Mouse (Mus musculus) T-cell, adult 2 months (primary cell): Measurements from ENCODE around the gene Gm17428.
"Not testable (repeated sequence)": the region's sequence is repeated elsewhere in the genome, so short reads cannot be mapped to it uniquely, and the experiment has no call there.

ENCODE experiments used
- DNase-seq: peaks from one replicate; pipeline ENCODE4 v3.0.0; 2022; ENCODE audit warnings: low spot score

The Gm17428 gene

DNA sequence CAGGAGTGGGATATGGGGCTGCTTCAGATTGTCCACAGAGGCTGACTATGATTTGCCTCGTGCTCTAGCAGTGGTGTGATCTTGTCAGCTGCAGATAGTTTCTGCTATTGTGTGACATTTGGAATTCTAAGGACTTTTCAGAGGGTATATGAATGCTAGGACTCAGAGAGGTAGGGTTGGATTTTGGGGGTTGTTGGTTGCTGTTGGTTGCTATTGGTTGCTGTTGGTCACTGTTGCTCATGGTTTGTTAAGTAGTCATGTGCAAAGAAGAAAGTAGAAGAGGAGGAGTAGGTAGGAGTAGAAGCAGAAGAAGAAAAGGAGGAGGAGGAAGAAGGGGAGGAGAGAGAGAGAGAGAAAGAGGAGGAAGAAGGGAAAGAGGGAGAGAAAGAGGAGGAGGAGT, at the start of gene Gm17428:
TSS of gene Gm17428 (plus strand) at position 301 of the 400 bp plus-strand sequence.
- no peak for DNase-seq

DNA sequence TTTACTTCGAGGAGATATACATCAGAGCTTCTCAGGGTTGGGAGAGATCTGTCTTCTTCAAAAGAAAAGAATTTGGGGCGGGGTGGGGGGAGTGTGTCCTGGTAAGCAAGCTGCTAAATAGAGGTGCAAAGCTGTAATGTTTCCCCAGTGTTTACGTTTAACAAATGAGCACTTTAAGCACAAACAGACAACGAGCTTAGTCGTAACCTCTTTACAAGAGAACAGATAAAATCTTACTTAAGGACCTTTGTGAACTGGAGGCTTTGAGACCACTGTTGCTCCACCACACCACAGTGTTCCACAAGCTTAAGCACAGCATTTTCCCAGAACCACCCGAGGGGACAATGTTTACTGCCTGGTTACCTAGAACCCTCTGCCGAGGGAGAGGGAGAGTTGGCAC, 49.4 kb upstream of the Gm17428 start:
- no peak for DNase-seq

DNA sequence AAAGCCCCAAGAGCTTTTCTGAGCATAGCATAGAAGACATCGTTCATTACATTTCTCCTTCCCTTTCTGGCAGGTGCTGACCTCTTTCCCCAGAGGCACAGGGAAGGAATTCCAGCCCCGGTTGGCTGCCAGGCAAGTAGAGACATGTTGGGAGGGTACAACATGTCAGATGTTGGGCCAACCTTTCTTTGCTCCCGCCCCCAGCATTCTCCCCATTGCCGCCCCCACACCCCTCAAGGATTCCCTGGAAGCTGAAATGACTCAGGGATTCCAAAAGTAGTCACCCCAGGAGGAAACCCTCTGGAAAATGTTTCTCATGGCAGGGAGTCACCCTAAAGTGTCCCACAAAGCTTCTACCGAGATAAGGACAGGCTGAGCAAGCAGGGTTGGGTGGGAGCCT, 46.9 kb upstream of the Gm17428 start:
- no peak for DNase-seq

DNA sequence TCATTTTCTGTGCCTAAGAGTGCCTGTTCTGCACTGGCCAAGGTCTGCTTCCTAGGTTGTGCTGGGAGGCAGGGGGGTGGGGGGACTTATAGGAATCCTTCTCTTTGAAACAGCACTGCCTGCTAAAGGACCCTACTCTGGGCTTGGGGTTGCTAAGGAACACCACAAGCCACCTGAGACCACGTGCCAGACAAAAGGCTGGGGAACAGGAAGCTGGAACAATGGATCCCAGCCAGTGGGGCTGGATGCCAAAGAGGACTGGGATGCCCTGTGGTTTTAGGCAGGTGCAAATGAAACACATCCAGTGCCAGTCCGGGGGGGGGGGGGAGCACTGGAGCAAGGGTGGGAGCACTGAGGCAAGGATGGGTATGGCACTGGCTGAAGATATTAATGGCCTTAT, 46.3 kb upstream of the Gm17428 start:
- DNase-seq = no peak

DNA sequence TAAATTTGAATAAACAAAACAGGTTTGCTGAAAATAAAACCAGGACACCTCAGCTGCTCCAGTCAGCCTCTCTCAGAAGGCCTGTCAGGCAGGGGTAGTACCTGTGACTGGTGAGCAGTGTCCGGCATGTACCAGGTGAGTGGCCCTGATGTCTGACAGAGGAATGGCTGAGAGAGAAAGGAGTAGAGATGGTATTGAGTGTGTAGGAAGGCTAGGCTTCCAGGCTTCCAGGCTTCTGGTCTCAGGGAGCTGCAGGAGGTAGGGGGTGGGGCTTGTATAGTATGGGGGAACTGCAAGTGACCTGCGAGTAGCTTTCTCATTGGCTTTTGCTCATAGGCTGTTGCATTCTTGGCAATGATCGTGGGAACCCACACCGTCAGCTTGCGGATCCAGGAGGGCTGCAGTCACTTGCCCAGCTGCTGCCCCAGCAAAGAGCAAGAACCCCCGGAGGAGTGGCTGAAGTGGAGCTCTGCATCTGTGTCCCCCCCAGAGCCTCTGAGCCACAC, 44.0 kb upstream of the Gm17428 start, which contains the start of gene Il25:
TSS of gene Il25 (plus strand) at position 51 of the 506 bp plus-strand sequence.
- no peak for DNase-seq

DNA sequence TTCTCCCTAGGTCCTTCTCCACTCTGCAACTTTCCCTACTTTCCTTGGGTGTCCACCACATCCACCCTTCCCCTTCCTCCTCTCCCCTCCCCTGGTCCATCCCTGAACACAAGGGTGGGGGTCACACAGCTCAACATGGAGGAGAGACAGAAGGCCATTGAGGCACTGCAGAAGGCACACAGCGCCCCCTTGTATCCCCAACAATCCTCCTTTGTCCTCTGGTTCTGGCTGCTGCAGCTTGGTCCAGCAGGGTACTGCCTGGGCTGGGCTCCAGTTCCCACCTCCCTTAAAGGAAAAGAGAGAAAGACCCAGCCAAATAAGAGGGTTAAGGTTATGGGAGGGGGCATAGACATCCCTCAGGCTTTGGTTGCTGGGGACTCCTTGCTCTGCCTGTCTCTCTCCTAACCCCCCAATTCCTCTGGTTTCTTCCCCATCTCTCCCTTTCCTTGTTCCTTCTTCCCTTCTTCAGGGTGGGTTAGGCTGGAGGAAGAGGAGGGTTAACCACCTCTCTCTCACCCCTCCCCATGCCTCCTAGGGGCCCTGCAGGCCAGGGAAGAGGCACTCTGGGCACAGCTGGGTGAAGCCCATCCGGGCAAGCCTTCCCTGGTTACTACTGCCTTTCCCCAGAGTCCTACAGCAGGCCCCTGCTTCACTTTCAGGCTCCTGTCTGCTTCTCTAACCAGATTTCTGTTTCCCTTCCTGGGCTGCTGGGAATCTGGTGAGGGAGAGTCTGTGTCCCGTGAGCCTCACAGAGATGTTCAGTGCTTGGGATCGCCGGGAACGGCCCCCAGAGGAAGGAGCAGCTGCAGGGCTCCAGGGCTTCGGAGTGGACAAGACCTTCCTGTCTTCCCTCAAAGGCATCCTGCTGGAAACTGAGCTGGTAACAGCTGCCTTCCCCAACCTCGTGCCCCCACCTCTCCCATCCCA, 40.6 kb upstream of the Gm17428 start, which contains the start of gene Cmtm5:
TSS of gene Cmtm5 (plus strand) at position 358 of the 927 bp plus-strand sequence.
- DNase-seq = no peak

DNA sequence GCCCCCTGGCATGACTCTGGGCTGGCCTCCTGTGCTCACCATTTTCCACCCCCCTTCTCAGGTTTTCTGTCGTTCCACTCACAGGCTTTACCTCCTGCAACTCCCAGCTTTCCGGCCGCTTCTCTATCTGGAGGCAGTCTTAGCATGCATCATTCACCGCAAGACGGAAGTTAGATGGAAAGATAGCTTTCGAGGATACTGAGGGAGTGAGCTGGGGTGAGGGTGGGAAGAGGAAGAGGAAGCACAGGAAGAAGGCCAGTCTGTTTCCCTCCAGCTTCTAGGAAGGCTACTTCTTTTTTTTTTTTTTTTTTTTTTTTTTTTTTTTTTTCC, 39.9 kb upstream of the Gm17428 start:
- DNase-seq = no peak

DNA sequence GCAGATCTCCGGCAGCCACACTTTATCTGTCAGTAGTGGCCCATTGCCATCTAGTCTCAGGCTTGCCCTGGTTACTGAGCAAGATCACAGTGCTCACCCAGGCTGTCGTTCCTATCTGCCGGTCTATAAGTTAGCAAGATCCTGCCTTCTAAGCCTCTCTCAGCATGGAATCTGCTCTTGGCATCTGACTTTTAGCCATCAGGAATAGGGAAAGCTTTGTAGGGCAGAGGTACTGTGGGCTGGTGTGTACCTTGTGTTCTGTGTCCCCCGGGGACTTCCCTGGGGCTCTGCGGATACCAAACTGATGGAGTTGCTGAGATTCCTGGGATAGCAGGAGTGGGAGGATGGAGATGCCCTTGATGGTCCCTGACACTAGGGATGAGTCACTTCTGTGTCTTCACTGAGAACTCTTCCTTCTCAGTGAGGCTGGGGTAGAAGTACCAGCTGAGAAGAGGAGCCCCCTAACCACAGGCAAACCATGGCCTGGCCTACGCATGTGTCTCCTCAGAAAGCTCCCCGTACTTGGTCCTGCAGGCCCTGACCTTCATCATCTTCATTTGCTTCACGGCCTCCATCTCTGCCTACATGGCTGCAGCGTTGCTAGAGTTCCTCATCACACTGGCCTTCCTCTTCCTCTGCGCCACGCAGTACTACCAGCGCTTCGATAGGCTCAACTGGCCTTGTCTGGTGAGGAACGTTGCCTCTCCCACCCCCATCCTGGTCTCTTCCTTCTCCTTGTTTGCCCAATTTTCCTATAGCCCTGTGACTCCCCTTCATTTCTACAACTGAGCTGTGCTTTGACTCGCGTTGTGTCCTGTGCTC, 39.2 kb upstream of the Gm17428 start:
- DNase-seq = no peak

DNA sequence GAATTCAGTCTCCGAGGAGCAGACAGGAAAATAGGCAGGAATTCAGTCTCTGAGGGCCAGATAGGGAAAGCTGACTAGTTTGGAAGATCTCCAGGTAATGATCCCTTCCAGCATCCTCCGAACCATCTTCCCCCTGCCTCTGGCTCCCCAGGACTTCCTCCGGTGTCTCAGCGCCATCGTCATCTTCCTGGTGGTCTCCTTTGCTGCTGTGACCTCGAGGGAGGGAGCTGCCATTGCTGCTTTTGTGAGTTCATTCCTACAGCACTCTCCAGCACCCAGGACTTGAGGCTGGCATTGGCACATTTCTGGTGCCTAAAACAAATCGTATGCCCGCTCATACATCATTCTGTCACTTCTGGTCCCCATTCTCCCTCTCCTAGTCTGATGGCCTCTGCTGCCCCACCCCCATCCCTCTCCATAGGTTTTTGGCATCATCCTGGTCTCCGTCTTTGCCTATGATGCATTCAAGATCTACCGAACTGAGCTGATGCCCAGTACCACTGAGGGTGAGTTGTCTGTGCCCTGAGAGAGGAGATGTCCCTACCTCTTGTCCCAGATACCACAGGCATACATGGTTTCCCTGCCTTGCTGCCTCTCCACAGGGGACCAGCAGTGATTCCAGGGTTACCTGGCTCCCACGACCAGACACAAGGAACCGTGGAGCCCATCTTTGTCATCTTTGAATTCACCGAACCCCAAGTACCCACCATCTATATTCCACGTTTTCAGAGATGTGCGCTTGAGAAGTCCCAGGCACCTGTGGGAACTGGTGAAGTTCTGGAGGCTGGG, 38.1 kb upstream of the Gm17428 start:
- no peak for DNase-seq

DNA sequence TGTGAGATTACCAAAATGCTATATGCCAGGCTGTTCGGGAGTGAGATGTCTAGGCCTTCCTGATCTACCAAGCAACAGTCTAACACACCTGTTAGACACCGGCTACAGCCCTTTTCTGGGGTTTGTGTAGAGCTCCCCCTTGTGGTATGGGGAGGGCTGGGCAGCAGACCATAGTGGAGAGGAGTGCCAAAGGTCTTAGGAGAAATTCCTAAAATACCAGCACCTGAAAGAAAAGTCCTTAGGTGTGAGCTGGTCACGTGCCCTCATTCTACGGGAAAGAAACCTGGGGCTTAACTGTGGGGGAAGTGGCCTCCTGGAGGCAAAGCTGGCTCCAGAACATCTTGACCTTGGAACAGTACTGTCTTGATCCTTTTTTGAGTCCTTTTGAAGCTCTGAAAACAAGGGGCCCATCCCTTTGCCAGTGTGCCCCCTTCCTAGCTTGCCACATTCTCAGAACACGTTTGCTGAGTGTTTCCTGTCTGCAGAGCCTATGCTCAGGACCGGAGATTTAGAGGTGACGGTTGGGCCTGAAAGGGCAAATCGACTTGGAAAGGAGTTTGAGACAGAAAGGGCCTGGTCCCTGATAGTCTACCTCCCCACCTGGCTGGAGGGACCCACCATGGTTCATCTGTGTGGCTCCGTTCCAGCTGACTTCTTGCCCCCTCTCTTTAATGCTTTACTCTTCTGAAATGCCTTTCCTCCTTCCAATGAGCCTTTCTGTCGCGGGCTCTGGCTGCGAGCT, 37.1 kb upstream of the Gm17428 start:
- peak; percentile 60 for DNase-seq

DNA sequence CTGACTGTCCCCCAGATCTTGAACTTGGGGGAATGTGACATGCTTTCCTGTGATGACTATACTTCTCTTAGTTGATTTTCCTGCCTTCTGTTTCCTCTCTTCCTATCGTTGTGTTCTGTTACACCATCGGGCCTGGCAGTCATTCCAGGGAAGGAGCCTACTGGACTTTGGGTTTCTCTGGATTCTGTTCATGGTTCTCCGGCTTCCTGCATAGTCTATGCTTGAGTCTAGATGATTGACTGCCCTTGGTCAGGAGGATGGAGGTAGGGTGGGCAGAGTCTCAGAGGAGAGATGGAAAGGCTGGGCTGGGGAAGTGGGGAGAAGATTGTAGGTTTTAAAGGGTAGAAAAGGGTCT, 36.6 kb upstream of the Gm17428 start:
- no peak for DNase-seq

DNA sequence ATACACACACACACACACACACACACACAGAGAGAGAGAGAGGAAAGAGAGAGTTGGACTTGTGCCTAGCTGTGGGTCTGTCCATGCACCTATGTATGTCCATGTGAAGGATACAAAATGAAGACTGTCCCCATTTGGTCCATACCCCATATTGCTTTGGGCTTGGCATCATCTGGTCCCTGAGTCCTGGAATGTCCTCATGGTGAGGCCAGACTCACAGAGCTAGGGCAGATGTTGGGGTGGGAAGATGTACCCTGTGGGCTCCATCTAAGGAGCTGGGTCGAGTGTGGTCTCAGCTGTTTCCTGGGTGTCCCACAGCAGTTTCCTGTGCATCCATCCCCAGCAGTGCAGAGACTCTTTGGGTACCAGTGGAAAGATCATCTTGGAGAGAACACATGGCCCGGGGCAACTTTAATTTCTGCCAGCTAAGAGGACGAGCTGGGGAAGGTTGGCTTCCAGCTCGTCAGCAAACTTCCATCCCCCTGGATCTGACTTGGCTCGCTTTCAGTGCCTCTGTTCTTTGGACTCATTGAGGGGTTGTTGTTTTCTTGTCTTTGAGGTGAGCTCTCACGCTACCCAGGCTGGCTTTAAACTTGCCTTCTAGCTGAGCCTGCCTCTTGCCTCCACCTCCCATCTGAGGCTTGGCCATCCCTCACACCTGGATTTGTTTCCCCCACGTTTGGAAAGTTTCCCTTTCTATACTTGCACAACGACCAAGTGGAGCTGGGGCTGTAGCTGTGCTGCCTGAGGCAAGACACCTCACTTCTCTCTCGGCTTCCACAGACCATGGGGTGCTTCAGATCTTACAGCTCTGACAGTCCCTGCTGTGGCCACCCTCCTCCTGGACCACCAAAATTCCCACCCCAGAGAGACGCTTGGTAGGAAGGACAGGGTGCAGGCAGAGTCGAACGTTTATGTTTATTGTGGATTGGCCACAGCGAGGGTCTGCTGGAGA, 35.4 kb upstream of the Gm17428 start:
- DNase-seq = no peak

DNA sequence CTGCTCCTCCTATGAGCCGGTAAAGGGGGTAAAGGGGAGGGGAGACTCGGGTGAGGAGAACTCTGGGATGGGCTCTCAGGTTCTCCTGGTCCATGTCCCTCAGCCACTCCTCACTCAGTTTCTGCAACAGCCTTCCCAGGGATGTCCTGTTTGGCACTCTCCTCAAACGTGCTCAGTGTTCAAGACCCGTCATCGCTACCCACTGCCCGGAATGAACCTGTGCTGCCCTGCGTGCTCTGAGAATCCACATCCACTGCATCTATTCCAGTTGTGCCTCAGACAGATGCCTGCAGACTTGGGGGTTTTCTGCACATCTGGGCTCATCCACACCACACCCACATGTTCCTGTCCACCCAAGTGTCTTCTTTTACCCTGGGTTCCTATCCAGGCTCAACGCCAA, 34.3 kb upstream of the Gm17428 start:
- no peak for DNase-seq

DNA sequence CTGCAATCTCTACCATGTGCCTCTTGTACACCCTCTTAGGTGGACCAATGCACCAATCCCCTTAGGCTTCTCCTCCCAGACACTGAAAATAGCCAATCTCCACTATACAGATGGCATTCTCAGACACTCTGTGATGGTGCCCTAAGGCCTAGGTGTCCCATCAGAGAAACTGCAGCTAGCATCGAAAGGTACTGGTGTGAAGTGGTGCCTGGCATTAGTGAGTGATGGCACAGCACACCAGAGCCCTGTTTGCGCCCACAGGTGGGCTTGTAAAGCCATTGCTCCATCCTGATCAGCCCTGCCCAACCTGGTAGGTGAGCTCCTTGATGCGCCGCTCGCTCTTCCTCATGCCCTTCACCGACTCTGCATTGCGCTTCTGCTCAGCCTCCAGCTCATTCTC, 32.8 kb upstream of the Gm17428 start:
- no peak for DNase-seq

DNA sequence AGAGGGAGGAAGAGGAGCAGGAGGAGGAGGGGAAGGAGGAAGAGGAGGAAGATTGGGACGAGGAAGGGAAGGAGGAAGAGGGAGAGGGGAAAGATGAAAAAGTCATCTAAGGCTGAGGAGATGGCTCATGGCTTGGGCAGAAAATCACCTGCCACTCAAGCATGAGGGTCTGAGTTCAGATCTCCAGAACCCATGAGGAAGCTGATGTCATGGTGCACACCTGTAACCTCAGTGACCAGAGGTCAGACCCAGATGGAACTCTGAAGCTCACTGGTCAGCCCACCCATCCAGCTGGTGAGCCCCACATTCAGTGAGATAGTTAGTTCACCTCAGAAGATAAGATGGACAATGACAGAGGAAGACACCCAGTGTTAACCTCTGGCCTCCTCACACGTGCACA, 31.8 kb upstream of the Gm17428 start:
- no peak for DNase-seq

DNA sequence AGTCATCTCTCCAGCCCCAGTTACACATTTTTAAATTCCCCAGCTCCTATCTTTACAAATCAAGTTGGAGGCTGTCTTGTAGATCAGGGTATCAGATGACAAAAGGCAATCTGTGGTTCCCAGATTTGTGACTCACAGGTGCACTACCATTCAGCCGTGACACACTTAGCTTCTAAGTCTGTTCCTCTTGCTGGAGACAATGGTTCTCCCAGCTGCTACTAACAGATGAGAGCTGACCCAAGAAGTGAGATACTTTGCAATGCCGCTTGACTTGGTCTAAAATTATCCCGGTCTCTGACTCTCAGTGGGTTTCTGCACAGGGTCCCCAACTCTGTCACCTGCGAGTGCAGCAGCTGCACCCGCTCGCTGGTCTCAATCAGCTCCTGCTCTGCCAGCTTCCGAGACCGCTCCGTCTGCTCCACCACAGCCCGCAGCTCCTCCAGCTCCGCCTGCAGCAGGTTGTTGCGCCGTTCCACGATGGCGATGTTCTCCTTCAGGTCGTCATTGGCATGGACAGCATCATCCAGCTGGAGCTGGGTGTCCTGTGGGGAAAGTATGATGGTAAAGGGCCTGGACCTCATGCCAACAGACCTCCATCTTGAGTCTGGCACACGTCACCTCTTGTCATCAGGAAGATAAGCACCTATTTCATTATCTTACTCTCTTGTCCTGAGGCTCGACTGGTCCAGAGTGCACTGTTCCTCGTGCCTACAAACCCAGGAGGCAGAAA, 30.6 kb upstream of the Gm17428 start:
- DNase-seq = no peak

DNA sequence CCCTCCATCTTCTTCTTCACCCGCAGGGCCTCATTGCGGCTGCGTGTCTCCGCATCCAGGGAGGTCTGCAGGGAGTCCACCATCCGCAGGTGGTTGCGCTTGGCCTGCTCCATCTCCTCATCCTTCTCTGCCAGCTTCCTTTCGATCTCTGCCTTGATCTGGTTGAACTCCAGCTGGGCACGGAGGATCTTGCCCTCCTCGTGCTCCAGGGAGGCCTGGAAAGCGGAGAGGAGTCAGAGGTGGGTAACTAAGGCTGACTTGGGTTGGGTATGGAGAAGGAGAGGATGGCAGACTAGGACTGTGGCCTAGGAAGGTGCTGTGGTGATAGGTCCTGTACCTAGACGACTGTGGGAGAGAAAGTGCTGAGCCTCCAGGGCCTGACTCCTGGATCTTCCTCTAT, 29.7 kb upstream of the Gm17428 start:
- DNase-seq = not testable (repeated sequence)

DNA sequence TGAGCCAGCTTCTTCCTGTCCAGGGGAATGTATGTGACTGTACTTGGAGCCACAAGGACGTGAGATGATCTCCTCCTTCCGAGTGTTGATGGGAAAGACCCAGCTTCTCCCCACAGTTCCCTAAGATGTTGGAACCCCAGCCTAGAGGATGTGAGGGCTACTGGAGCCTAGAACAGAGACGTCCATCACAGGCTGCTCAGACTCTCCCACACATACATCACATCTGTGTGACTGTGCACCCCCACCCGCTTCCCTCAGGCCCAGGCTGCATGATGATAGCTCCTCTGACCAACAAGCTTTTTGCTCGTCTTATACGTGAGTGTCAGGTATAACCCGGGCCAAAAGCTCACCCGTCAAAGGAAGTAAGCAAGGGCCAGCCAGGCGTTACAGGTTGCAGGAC, 28.0 kb upstream of the Gm17428 start:
- no peak for DNase-seq

DNA sequence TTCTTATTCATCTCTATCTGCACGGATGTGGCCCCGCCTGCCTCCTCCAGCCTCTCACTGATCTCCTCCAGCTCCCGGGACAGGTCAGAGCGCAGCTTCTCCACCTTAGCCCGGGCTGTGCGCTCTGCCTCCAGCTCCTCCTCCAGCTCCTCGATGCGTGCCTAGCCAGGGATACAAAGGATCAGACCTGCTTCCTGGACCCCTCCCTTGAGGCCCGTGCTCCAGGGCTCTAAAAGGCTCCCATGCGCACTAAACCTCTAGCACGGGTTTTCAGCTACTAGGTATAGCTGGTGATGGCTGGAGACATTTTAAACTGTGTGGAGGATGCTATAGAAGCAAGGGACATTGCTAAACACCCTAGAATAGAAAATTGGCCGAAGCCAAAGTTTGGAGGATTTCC, 26.2 kb upstream of the Gm17428 start:
- DNase-seq = no peak

DNA sequence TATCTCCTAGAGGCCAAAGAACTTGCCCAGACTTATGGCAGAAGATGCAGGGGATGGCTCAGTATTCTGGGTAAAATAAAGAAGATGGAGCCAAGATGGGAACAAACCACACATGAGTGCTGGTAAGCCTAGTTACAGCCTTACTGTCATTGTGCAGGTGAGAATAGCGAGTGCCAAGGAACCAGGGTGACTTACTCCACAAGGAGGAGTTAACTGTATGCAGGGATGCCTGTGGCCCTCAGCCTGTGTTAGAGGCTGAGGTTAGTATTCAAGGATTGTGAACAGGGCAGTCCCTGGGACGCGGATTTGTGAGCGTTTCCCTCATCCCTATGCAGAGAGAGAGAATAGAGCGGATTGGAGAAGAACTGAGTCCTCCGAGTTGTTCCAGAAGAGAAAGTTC, 25.1 kb upstream of the Gm17428 start:
- no peak for DNase-seq
